Mouse (Mus musculus): Measurements from ENCODE around the gene Adcy9. TPM values are rescaled to one million over a fixed set of nuclear protein-coding genes. Genes with fewer than 3 reads are reported as not detected.
A peak's percentile ranks its signal among the peaks of the same experiment; 100 is the strongest.

The Adcy9 gene
- polyA plus RNA-seq, 1 experiment from 2014 or later: 1.3 TPM

GRCm38 (mm10) chr16:4449418-4449817, 29.1 kb upstream of the Adcy9 start:
- DNase-seq (no peak), ATAC-seq (ENCODE audit: insufficient read depth) (no peak)
- no peak for TF ChIP-seq CTCF (IDR thresholded peaks at IDR 0.05; ENCODE audit: low read depth)
- Histone ChIP-seq H3K27ac (ENCODE audit: low read depth) (no peak overlapping the region), H3K9me3 (ENCODE audit: low read depth, low read length) (no peaks in the 10 kb centered on the region), H3K9ac (no peak overlapping the region), H3K36me3 (ENCODE audit: insufficient read depth) (no peaks in the 10 kb centered on the region), H3K27me3 (ENCODE audit: insufficient read depth, low read length) (no peaks in the 10 kb centered on the region), H3K4me3 (ENCODE audit: low read depth, low read length) (no peak overlapping the region), H3K4me1 (ENCODE audit: insufficient read depth) (no peaks in the 10 kb centered on the region), H3K4me2 (no peak overlapping the region)
- 84% methylated on average over 6 of the region's 6 CpGs for WGBS

- no peaks in the 10 kb centered on the region for H3K36me3 ChIP-seq (ENCODE audit: insufficient read depth)
- no peak for ATAC-seq (ENCODE audit: insufficient read depth)
- 38% methylated on average over 9 of the region's 9 CpGs for WGBS
- H3K9me3 ChIP-seq (ENCODE audit: low read depth, low read length): no peaks in the 10 kb centered on the region
- H3K4me2 ChIP-seq: no peak overlapping the region
- H3K4me3 ChIP-seq (ENCODE audit: low read depth, low read length): no peak overlapping the region
- no peak overlapping the region for H3K9ac ChIP-seq
- no peaks in the 10 kb centered on the region for H3K4me1 ChIP-seq (ENCODE audit: insufficient read depth)
- no peaks in the 10 kb centered on the region for H3K27me3 ChIP-seq (ENCODE audit: insufficient read depth, low read length)
- H3K27ac ChIP-seq (ENCODE audit: low read depth): no peak overlapping the region
- peak; percentile 23 for DNase-seq
- TF ChIP-seq CTCF (IDR thresholded peaks at IDR 0.05; ENCODE audit: low read depth): no peak
Observed at GRCm38 (mm10) chr16:4448235-4448634, 27.9 kb upstream of the Adcy9 start.

- Histone ChIP-seq H3K27ac (ENCODE audit: low read depth) (no peak overlapping the region), H3K9me3 (ENCODE audit: low read depth, low read length) (no peaks in the 10 kb centered on the region), H3K27me3 (ENCODE audit: insufficient read depth, low read length) (no peaks in the 10 kb centered on the region), H3K9ac (no peak overlapping the region), H3K4me3 (ENCODE audit: low read depth, low read length) (no peak overlapping the region), H3K4me2 (no peak overlapping the region), H3K36me3 (ENCODE audit: insufficient read depth) (no peaks in the 10 kb centered on the region), H3K4me1 (ENCODE audit: insufficient read depth) (no peaks in the 10 kb centered on the region)
- no peak for TF ChIP-seq CTCF (IDR thresholded peaks at IDR 0.05; ENCODE audit: low read depth)
- DNase-seq (no peak), ATAC-seq (ENCODE audit: insufficient read depth) (no peak)
- 47% methylated on average over 4 of the region's 4 CpGs for WGBS
Observed at GRCm38 (mm10) chr16:4446395-4446794, 26.1 kb upstream of the Adcy9 start.

- Histone ChIP-seq H3K27me3 (ENCODE audit: insufficient read depth, low read length) (no peaks in the 10 kb centered on the region), H3K27ac (ENCODE audit: low read depth) (no peak overlapping the region), H3K9ac (no peak overlapping the region), H3K4me1 (ENCODE audit: insufficient read depth) (no peaks in the 10 kb centered on the region), H3K9me3 (ENCODE audit: low read depth, low read length) (no peaks in the 10 kb centered on the region), H3K4me2 (no peak overlapping the region), H3K4me3 (ENCODE audit: low read depth, low read length) (no peak overlapping the region), H3K36me3 (ENCODE audit: insufficient read depth) (no peaks in the 10 kb centered on the region)
- WGBS: 64% methylated on average over 1 of the region's 1 CpGs
- no peak for DNase-seq
- ATAC-seq (ENCODE audit: insufficient read depth): no peak
- no peak for TF ChIP-seq CTCF (IDR thresholded peaks at IDR 0.05; ENCODE audit: low read depth)
Observed at GRCm38 (mm10) chr16:4444378-4444777, 24.1 kb upstream of the Adcy9 start.

GRCm38 (mm10) chr16:4439302-4440066, 19.2 kb upstream of the Adcy9 start:
- ATAC-seq (ENCODE audit: insufficient read depth): no peak
- H3K9me3 ChIP-seq (ENCODE audit: low read depth, low read length): no peaks in the 10 kb centered on the region
- TF ChIP-seq CTCF (IDR thresholded peaks at IDR 0.05; ENCODE audit: low read depth): no peak
- DNase-seq: no peak
- H3K27ac ChIP-seq (ENCODE audit: low read depth): no peak overlapping the region
- no peak overlapping the region for H3K4me2 ChIP-seq
- H3K4me3 ChIP-seq (ENCODE audit: low read depth, low read length): no peak overlapping the region
- no peaks in the 10 kb centered on the region for H3K4me1 ChIP-seq (ENCODE audit: insufficient read depth)
- no peaks in the 10 kb centered on the region for H3K27me3 ChIP-seq (ENCODE audit: insufficient read depth, low read length)
- H3K36me3 ChIP-seq (ENCODE audit: insufficient read depth): no peaks in the 10 kb centered on the region
- WGBS: 49% methylated on average over 10 of the region's 10 CpGs
- H3K9ac ChIP-seq: no peak overlapping the region

- no peaks in the 10 kb centered on the region for H3K36me3 ChIP-seq (ENCODE audit: insufficient read depth)
- no peaks in the 10 kb centered on the region for H3K9me3 ChIP-seq (ENCODE audit: low read depth, low read length)
- ATAC-seq (ENCODE audit: insufficient read depth) (peak; percentile 47; the same call in 1 of the 2 replicates), DNase-seq (peak; percentile 48)
- no peak for TF ChIP-seq CTCF (IDR thresholded peaks at IDR 0.05; ENCODE audit: low read depth)
- H3K27ac ChIP-seq (ENCODE audit: low read depth): no peak overlapping the region
- no peaks in the 10 kb centered on the region for H3K4me1 ChIP-seq (ENCODE audit: insufficient read depth)
- H3K27me3 ChIP-seq (ENCODE audit: insufficient read depth, low read length): no peaks in the 10 kb centered on the region
- no peak overlapping the region for H3K4me2 ChIP-seq
- 34% methylated on average over 4 of the region's 4 CpGs for WGBS
- no peak overlapping the region for H3K9ac ChIP-seq
- H3K4me3 ChIP-seq (ENCODE audit: low read depth, low read length): no peak overlapping the region
Observed at GRCm38 (mm10) chr16:4436738-4437137, 16.4 kb upstream of the Adcy9 start.

- Histone ChIP-seq H3K36me3 (ENCODE audit: insufficient read depth) (no peaks in the 10 kb centered on the region), H3K9ac (no peak overlapping the region), H3K27ac (ENCODE audit: low read depth) (no peak overlapping the region), H3K9me3 (ENCODE audit: low read depth, low read length) (no peaks in the 10 kb centered on the region), H3K4me3 (ENCODE audit: low read depth, low read length) (no peak overlapping the region), H3K27me3 (ENCODE audit: insufficient read depth, low read length) (no peaks in the 10 kb centered on the region), H3K4me2 (no peak overlapping the region), H3K4me1 (ENCODE audit: insufficient read depth) (no peaks in the 10 kb centered on the region)
- DNase-seq: no peak
- no peak for TF ChIP-seq CTCF (IDR thresholded peaks at IDR 0.05; ENCODE audit: low read depth)
- ATAC-seq (ENCODE audit: insufficient read depth): no peak
- 81% methylated on average over 2 of the region's 2 CpGs for WGBS
Observed at GRCm38 (mm10) chr16:4435371-4435770, 15.1 kb upstream of the Adcy9 start.

All from lung, embryonic 14.5 days (tissue).